Mouse (Mus musculus): ENCODE data around the gene Ssh1. TPM values are rescaled to one million over a fixed set of nuclear protein-coding genes. Genes with fewer than 3 reads are reported as not detected.

Ssh1 gene
- total RNA-seq, 2 experiments from 2014 or later: 13.4 to 16.9 TPM

GRCm38 (mm10) chr5:113999382-113999781 is 5.7 kb upstream of the Ssh1 start:
- DNase-seq (ENCODE audit: low spot score): no peak
- intact Hi-C loops (cut with DNase I): no loop called here

GRCm38 (mm10) chr5:113996458-113996857 is 2.8 kb upstream of the Ssh1 start:
- no peak for DNase-seq (ENCODE audit: low spot score)
- intact Hi-C loops (cut with DNase I): no loop called here

DNA sequence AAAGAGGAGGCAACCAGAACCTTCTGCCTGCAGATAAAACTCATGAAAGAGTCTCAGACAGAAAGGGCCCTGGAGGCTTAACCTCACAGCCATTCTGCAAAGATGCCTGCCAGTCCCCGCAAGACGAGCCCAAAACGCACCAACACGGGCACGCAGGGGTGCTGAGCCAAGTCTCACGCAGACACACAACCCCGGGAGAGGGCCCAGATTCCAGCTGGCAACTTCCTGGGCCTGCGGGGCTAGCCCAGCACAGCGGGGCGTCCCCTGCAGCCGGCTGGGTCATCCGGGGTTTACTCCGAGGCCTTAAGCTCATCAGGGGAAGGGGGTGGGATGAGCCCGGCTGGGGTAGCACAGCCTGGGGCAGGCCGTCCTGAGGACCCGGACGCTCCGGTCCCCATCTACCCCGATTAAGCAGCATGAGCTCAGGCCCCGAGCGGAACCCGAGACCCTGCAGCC is 635 bp downstream of the Ssh1 start:
- DNase-seq (ENCODE audit: low spot score): no peak
- intact Hi-C loops (cut with DNase I): loop anchor here (2.0 kb wide), 1 partner anchor 34 kb away; no protein-coding TSS in a partner anchor

- DNase-seq (ENCODE audit: low spot score): no peak
- intact Hi-C loops (cut with DNase I): loop anchor here (2.0 kb wide), 1 partner anchor 34 kb away; no protein-coding TSS in a partner anchor
Observed at GRCm38 (mm10) chr5:113992339-113992831, 1.3 kb downstream of the Ssh1 start.

DNA sequence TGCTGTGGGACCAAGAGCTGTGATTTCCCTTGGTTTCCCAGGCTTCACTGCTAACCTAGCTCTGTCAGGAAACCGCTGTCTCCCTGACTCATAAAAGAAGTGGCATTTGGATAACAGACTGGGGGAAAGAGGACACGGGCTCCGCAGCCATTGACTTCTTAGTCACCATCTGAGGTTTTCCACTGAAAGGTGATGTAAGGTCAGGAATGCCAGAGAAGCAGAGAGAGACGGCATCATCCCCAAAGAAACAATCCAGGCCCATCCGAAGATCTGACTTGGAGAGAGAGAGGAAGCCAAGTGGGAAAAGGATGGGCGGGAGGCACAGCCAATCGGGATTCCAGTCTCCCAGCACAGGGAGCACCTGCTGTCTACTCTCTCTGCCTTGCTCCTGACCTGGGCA is 2.6 kb downstream of the Ssh1 start:
- intact Hi-C loops (cut with DNase I): loop anchor here (2.0 kb wide), 1 partner anchor 16 kb away; no protein-coding TSS in a partner anchor
- DNase-seq (ENCODE audit: low spot score): no peak

GRCm38 (mm10) chr5:113990593-113990992 is 3.1 kb downstream of the Ssh1 start:
- intact Hi-C loops (cut with DNase I): loop anchor here (2.0 kb wide), 1 partner anchor 16 kb away; no protein-coding TSS in a partner anchor
- DNase-seq (ENCODE audit: low spot score): no peak

DNA sequence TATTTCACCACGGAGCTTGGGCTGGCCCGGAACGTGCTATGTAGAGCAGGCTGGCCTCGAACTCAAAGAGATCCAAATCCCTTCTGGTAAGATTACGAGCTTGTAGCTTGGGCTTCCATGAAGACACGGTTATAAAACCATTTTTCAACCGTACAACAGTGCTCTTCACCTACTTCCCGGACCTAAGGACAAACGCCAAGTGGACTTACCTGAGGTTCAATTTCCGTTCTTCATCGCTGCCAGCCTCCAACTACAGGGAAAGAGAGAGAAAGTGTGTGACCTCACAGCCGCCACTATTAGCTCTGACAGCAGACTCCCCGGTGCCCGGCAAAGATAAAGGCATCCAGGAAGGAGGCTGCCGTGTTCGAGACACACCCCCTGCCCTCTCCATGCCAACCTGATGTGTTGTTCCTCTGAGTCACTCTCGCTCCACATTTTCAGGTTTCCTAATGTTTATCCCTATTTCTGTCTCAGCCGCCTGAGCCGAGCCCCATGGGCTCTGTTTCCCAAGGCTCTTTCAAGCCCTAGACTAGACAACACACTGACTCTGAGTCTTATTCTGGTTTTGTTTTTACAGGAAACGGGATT is 4.2 kb downstream of the Ssh1 start:
- DNase-seq (ENCODE audit: low spot score): no peak
- intact Hi-C loops (cut with DNase I): loop anchor here (2.0 kb wide), 1 partner anchor 15 kb away; no protein-coding TSS in a partner anchor

- DNase-seq (ENCODE audit: low spot score): peak; percentile 74
- intact Hi-C loops (cut with DNase I): no loop called here
Observed at GRCm38 (mm10) chr5:113986182-113986961, 7.3 kb downstream of the Ssh1 start.

GRCm38 (mm10) chr5:113985737-113986136 is 8.0 kb downstream of the Ssh1 start:
- intact Hi-C loops (cut with DNase I): no loop called here
- no peak for DNase-seq (ENCODE audit: low spot score)

- intact Hi-C loops (cut with DNase I): no loop called here
- DNase-seq (ENCODE audit: low spot score): no peak
Observed at GRCm38 (mm10) chr5:113984025-113984740, 9.5 kb downstream of the Ssh1 start.

GRCm38 (mm10) chr5:113983541-113983940 is 10.2 kb downstream of the Ssh1 start:
- no peak for DNase-seq (ENCODE audit: low spot score)
- intact Hi-C loops (cut with DNase I): no loop called here

DNA sequence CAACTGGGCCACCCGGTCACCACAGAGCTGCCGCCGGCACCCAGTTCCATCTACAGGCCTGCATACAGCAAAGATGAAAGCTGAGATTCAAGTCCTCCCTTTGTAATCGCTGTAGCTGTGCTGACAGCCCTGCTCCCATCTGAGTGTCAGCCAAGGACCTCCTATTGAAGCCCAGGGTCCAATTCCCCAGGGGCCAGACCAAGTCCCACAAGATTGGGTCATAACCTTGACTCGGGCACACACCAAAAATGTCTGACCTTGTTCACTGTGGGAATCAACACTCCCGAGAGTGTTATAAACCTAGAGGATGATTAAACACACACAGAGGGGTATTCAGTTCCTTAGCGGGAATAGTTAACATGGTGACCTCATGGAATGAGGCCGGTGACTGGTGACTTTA is 11.9 kb downstream of the Ssh1 start:
- intact Hi-C loops (cut with DNase I): no loop called here
- DNase-seq (ENCODE audit: low spot score): no peak

- intact Hi-C loops (cut with DNase I): no loop called here
- no peak for DNase-seq (ENCODE audit: low spot score)
Observed at GRCm38 (mm10) chr5:113981171-113981570, 12.5 kb downstream of the Ssh1 start.

DNA sequence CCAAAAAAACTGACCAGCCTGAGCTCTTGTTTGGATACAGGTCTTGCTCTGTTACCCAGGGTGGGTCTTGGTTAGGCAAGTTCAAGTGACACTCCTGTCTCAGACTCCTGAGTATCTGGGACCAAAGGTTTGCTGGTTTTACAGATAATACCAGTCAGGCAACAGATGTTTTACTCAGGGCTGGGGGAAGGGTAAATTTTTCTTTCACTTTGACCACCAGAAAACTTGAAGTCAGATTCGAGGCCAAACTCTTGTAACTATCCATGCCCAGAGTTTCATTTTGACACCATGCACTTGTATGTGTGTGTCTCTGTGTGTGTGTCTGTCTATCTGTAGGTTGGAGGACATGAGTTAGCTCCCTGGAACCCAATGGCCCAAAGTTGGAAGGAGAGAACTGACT is 13.2 kb downstream of the Ssh1 start:
- DNase-seq (ENCODE audit: low spot score): no peak
- intact Hi-C loops (cut with DNase I): no loop called here

DNA sequence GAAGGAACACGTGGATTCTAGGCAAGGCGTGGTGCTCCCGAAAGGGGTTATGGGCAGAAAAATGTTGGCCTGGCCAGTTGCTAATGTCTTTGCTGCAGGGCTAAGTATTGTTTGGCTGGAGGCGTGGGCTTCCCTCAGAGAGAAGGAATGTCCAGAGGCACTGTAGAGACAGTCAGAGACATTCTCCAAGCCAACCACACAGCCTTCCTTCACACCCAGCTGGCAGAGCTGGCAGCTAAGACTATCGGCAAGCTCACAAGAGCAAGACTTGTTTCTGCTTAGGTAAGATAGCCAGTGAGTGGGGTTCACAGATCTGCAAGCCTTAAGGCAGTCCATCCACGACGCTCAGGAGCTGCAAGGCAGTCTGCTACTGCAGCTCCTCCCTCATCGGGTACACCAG is 16.4 kb downstream of the Ssh1 start:
- DNase-seq (ENCODE audit: low spot score): no peak
- intact Hi-C loops (cut with DNase I): no loop called here

DNA sequence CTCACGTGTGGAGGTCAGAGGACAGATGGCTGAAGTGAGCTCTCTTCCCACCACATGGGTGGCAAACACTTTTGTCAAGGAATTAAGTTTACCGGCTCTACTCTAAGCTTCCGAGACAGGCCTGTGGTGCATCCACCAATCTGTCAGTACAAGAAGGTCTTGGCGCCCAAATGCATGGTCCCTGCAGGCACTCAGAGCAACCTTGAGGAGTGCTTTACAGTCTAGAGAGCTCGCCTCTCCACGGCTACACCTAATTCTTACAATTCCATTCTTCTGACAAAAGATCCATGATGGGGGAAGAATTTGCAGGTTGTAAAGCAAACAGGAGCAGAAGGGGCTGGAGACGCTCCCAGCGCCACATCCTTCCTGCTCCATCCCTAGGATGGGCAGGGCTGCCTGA is 17.1 kb downstream of the Ssh1 start:
- intact Hi-C loops (cut with DNase I): no loop called here
- DNase-seq (ENCODE audit: low spot score): no peak

DNA sequence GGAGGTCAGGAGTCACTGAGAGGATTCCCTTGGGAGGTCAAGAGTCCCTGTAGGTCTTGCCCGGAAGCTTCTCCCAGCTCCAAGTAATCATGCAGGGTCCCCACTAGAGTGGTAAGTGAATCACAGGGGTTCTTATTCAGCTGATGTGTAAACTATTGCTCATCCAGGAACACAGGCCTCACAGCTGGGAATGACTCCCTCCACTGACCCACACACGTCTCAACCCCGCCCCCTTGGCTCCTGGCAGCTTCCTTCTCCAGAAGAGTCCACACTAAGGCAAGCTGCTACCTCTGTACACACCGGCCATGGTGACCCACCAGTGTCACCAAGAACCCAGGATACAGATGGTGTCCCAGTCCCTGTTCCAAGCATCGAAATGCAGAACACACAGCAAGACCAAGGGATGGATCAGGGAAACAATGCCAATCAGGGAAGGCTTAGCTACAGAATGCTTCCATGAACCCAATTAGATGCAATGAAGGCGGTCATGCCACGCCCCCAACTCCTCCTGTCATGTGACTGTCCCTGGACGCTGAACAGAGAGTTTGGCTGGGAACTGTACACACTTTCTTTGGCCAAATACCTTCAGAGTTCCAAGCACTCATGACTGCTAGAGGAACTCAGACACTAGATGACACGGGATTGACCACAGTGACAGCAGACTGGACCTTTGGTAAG is 18.0 kb downstream of the Ssh1 start:
- intact Hi-C loops (cut with DNase I): loop anchor here (2.0 kb wide), 1 partner anchor 15 kb away; no protein-coding TSS in a partner anchor
- DNase-seq (ENCODE audit: low spot score): peak; percentile 69

- intact Hi-C loops (cut with DNase I): loop anchor here (2.0 kb wide), 1 partner anchor 16 kb away; no protein-coding TSS in a partner anchor
- no peak for DNase-seq (ENCODE audit: low spot score)
Observed at GRCm38 (mm10) chr5:113974576-113974975, 19.1 kb downstream of the Ssh1 start.

GRCm38 (mm10) chr5:113973790-113974189 is 19.9 kb downstream of the Ssh1 start:
- intact Hi-C loops (cut with DNase I): loop anchor here (2.0 kb wide), 1 partner anchor 17 kb away; no protein-coding TSS in a partner anchor
- no peak for DNase-seq (ENCODE audit: low spot score)
